Mouse (Mus musculus) olfactory bulb, adult 2 months (tissue): ENCODE data around the gene 1700017D01Rik.

Experiments
- CTCF ChIP-seq: fragments of 200-500 bp; IDR thresholded peaks from 2 replicates; pipeline ENCODE4 v1.5.1; 2012; ENCODE audit warnings: low read depth, mild to moderate bottlenecking, low read length, moderate library complexity; ENCODE audit not compliant: insufficient read depth
- POLR2A ChIP-seq: fragments of 200-500 bp; IDR thresholded peaks from 2 replicates; pipeline ENCODE4 v1.6.1; 2012; ENCODE audit warnings: mild to moderate bottlenecking, low read depth, low read length, moderate library complexity; ENCODE audit not compliant: insufficient read depth

DNA sequence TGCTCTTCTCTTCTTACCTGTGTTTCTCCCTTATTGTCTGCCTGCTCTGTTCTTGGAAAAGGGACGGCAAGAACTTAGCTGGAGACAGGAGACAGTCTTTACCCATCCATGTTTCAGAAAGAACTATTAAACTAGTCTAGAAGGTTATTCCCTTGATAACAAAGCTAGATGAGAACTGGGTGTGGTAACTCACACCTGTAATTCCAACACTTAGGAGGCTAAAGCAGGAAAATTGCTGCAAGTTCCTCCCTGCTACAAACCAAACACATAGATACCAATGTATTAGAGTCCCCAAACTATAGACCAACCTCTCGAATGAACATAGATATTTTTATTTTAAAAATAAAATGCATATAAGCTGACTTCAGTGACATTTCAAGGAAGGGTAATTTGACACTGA lies 4.2 kb upstream of the 1700017D01Rik start:
- TF ChIP-seq POLR2A, result no peak
- TF ChIP-seq CTCF, result no peak
